Mouse (Mus musculus) intestine, embryonic 14.5 days (tissue): Measurements from ENCODE around the gene Gm49388. TPM values are rescaled to one million over a fixed set of nuclear protein-coding genes. Genes with fewer than 3 reads are reported as not detected.
A peak's percentile ranks its signal among the peaks of the same experiment; 100 is the strongest.

Experiments
- ATAC-seq: fragments of 200-750 bp; cut with Nextera tagmentation; replicated peaks from 2 replicates; pipeline ENCODE4 v1.8.0; 2017; ENCODE audit warnings: low read depth, moderate number of reproducible peaks, moderate TSS enrichment, moderate library complexity; ENCODE audit not compliant: low FRiP score, low TSS enrichment
- DNase-seq: peaks from one replicate; pipeline ENCODE4 v3.0.0-alpha.2; 2018; ENCODE audit warnings: low spot score
- H3K27ac ChIP-seq: fragments of 300-500 bp; sonication (generic); 2 replicates; pipeline ENCODE4 v1.5.1; 2014; ENCODE audit warnings: low read depth, mild to moderate bottlenecking, control low read depth
- H3K27me3 ChIP-seq: fragments of 300-500 bp; sonication (generic); replicated peaks from 2 replicates; pipeline ENCODE4 v1.6.1; 2014; ENCODE audit warnings: low read length, control low read depth; ENCODE audit not compliant: control insufficient read depth, insufficient read depth
- H3K36me3 ChIP-seq: fragments of 300-500 bp; sonication (generic); 2 replicates; pipeline ENCODE4 v1.6.1; 2014; ENCODE audit warnings: low read length, control low read depth; ENCODE audit not compliant: control insufficient read depth, insufficient read depth
- H3K4me1 ChIP-seq: fragments of 300-500 bp; sonication (generic); replicated peaks from 2 replicates; pipeline ENCODE4 v1.6.1; 2014; ENCODE audit warnings: low read length, control low read depth, mixed read lengths; ENCODE audit not compliant: control insufficient read depth, insufficient read depth
- H3K4me2 ChIP-seq: fragments of 300-500 bp; sonication (generic); 2 replicates; pipeline ENCODE4 v1.6.1; 2014; ENCODE audit warnings: low read length
- H3K4me3 ChIP-seq: fragments of 300-500 bp; sonication (generic); 2 replicates; pipeline ENCODE4 v1.5.1; 2014; ENCODE audit warnings: low read depth, low read length, control low read depth, mixed read lengths
- H3K9ac ChIP-seq: fragments of 300-500 bp; sonication (generic); 2 replicates; pipeline ENCODE4 v1.6.1; 2014; ENCODE audit warnings: mild to moderate bottlenecking, low read length
- H3K9me3 ChIP-seq: fragments of 300-500 bp; sonication (generic); 2 replicates; pipeline ENCODE4 v1.6.1; 2016; ENCODE audit warnings: low read length, control low read depth; ENCODE audit not compliant: control insufficient read depth
- WGBS: fragments of 180-500 bp; shearing (Covaris S2); extraction: QIAGEN DNeasy Blood & Tissue Kit; methylation state at CpG from one replicate; pipeline ENCODE4 v1.1.7; 2014; 5-methylcytosine and 5-hydroxymethylcytosine counted together
- polyA plus RNA-seq: library from polyadenylated mRNA; unstranded; fragments of >200 nt; fragmentation: Nextera tagmentation; extraction: Ambion mirVana; gene quantifications from 2 replicates; pipeline ENCODE4 v1.2.1, GENCODE M21; 2014

Gm49388 gene
- polyA plus RNA-seq, 1 experiment from 2014 or later = 0.43 TPM

DNA sequence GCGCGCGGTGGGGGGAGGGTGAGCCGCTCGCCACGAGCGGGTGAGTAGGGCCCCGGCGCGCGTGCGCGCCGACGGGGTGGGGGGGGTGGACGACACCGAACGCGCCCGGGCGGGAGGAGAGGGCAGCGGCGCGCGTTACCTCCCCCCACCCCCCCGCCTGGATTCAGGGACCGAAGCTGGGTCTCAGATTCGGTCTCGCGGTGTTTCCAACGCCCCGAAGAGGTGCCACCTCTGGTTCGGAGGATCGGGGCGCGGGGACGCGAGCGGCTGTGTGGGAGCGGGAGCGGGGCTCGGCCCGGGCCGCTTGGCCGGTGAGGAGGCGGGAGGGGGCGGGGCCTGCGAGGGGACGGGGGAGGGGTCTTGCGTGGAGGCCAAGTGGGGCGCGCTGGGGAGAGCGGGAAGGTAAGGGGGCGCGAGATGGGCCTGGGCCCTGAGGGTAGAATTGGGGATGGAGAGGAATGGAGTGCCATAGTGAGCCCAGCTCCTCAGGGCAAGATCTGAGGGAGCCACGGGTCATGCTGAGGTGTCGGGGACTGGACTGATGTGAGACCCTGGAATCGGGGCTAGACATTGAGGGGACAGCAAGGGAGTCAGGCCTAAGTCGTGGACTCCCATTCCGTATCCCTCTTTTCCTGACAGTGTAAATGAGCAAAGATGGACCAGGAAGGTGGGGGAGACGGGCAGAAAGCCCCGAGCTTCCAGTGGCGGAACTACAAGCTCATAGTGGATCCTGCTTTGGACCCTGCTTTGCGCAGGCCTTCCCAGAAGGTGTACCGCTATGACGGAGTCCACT lies 7.7 kb upstream of the Gm49388 start:
- peak overlapping the region; percentile 85 for H3K4me2 ChIP-seq
- H3K9ac ChIP-seq = peak overlapping the region; percentile 87

DNA sequence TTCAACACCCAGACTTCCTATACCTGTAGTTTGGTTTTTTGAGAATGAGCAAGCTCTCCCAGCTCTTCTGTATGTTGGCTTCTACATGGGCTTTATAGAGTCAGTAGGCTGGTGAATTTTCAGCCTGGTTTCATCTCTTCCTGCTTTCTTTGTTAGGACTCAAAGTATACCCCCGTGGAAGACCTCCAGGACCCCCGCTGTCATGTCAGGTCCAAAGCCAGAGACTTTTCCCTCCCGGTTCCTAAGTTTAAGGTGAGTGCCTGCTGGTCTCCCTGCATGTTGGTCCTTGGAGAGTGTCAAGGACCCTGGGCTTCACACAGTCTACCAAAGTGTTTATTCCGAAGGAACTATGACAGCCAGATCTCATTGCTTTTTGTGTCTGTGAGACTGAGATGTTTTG lies 7.1 kb upstream of the Gm49388 start:
- no peaks in the 10 kb centered on the region for H3K27me3 ChIP-seq
- H3K4me1 ChIP-seq = peaks cover 10% of the 10 kb centered on the region
- no peak overlapping the region for H3K27ac ChIP-seq
- peaks cover 49% of the 10 kb centered on the region for H3K36me3 ChIP-seq
- WGBS = 82% methylated on average over 4 of the region's 4 CpGs
- ATAC-seq (no peak), DNase-seq (no peak)
- H3K4me3 ChIP-seq = peak overlapping the region; percentile 87
- H3K9me3 ChIP-seq = no peaks in the 10 kb centered on the region
- peak overlapping the region; percentile 87 for H3K9ac ChIP-seq
- H3K4me2 ChIP-seq = peak overlapping the region; percentile 85

More for the DNA sequence above, 7.7 kb upstream of the Gm49388 start:
- Histone ChIP-seq H3K9me3 (no peaks in the 10 kb centered on the region), H3K27me3 (no peaks in the 10 kb centered on the region), H3K27ac (peak overlapping the region; percentile 97), H3K4me1 (peaks cover 10% of the 10 kb centered on the region), H3K4me3 (peak overlapping the region; percentile 87), H3K36me3 (peaks cover 44% of the 10 kb centered on the region)
- ATAC-seq (peak; percentile 33), DNase-seq (peak; percentile 86)
- 3% methylated on average over 54 of the region's 66 CpGs for WGBS

DNA sequence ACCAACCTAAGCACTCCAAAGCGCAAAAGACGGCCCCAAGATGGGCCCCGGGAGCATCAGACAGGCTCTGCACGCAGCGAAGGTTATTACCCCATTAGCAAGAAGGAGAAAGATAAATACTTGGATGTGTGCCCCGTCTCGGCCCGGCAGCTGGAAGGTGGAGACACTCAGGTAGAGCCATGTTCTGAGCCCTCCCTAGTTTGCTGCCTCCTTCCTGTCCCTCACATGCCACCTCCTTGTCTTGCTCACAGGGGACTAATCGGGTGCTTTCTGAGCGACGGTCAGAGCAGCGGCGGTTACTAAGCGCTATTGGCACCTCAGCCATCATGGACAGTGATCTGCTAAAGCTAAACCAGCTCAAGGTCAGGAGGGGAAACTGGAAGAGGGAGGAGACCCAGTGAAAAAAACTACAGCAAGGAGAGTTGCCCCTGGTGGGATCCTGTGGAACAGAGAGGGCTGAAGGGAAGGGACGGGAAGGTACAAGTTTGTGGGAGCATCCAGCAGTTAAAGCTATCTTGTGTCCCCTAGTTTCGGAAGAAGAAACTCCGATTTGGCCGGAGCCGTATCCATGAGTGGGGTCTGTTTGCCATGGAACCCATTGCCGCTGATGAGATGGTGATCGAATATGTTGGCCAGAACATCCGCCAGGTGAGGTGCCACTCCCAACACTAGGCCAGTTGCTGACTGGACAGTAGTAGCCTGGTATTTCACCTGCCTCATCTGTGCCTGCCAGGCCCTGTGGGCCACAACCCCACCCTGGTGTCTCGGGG lies 11.9 kb downstream of the Gm49388 start:
- H3K4me3 ChIP-seq = no peak overlapping the region
- 92% methylated on average over 23 of the region's 23 CpGs for WGBS
- ATAC-seq (no peak), DNase-seq (no peak)
- no peaks in the 10 kb centered on the region; the same call in 1 of the 2 replicates for H3K4me1 ChIP-seq
- no peak overlapping the region for H3K9ac ChIP-seq
- H3K27ac ChIP-seq = no peak overlapping the region
- H3K36me3 ChIP-seq = peaks cover 80% of the 10 kb centered on the region
- no peaks in the 10 kb centered on the region for H3K9me3 ChIP-seq
- H3K4me2 ChIP-seq = no peak overlapping the region
- no peaks in the 10 kb centered on the region for H3K27me3 ChIP-seq

DNA sequence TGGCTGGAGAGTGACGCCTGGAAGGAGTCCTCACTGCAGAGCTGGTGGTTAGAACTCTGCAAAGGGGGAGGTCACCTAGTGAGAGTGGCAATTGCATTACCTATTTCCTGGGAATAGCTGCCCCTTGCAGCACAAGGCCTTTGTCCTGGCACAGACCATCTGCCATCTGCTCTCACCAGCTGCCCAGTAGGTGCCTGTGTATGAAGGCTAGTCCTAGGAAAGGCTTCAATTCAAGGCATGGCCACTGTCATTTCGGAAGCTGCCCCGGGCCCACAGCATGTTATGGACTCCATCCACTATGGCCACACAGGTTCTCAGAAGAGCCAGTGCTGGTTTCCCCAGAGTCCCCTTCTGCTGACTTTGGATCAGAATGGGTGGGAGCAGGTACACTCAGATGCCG lies 13.2 kb downstream of the Gm49388 start:
- Histone ChIP-seq H3K4me2 (no peak overlapping the region), H3K4me1 (no peaks in the 10 kb centered on the region; the same call in 1 of the 2 replicates), H3K27ac (no peak overlapping the region), H3K9ac (no peak overlapping the region), H3K9me3 (no peaks in the 10 kb centered on the region), H3K4me3 (no peak overlapping the region), H3K27me3 (no peaks in the 10 kb centered on the region), H3K36me3 (peaks cover 75% of the 10 kb centered on the region)
- 90% methylated on average over 4 of the region's 4 CpGs for WGBS
- ATAC-seq (no peak), DNase-seq (no peak)

DNA sequence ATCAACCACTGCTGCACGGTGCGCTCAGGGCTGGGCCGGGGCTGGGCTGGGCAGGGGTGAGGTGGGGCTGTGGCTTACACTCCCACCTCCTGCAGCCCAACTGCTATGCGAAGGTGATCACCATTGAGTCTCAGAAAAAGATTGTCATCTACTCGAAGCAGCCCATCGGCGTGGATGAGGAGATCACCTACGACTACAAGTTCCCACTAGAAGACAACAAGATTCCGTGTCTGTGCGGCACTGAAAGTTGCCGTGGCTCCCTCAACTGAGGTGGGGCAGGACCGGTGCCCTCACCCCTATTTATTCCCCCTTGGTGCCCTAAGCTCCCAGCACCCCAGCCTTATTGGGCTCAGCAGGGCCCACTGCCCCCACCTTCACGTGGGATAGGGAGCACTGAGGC lies 13.8 kb downstream of the Gm49388 start:
- no peaks in the 10 kb centered on the region for H3K9me3 ChIP-seq
- DNase-seq (no peak), ATAC-seq (no peak)
- H3K4me2 ChIP-seq = no peak overlapping the region
- H3K36me3 ChIP-seq = peaks cover 69% of the 10 kb centered on the region
- H3K9ac ChIP-seq = no peak overlapping the region
- H3K27ac ChIP-seq = no peak overlapping the region
- no peaks in the 10 kb centered on the region for H3K27me3 ChIP-seq
- 92% methylated on average over 13 of the region's 13 CpGs for WGBS
- H3K4me1 ChIP-seq = no peaks in the 10 kb centered on the region; the same call in 1 of the 2 replicates
- no peak overlapping the region for H3K4me3 ChIP-seq

DNA sequence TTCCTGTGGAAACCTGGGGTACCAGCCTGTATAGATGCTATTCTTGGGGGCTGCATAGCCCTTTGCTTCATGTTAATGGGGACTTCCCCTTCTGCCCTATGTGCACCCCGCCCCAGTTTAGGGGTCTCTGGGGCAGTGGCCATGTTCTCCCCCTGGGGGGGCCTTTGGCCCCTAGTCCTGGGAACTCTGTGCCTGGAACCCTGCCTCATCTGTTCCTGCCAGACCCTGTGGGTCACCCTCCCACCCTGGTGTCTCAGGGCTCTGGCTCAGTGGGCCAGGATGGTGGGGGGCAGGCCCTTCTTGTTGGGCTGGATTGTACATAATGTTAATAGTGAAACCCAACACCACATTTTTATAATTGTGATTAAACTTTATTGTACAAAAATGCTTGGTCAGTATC lies 14.3 kb downstream of the Gm49388 start:
- H3K4me2 ChIP-seq = no peak overlapping the region
- ATAC-seq (no peak), DNase-seq (no peak)
- H3K36me3 ChIP-seq = peaks cover 66% of the 10 kb centered on the region
- no peaks in the 10 kb centered on the region for H3K27me3 ChIP-seq
- no peak overlapping the region for H3K27ac ChIP-seq
- H3K9ac ChIP-seq = no peak overlapping the region
- H3K4me3 ChIP-seq = no peak overlapping the region
- H3K4me1 ChIP-seq = no peaks in the 10 kb centered on the region; the same call in 1 of the 2 replicates
- H3K9me3 ChIP-seq = no peaks in the 10 kb centered on the region
- WGBS = 88% methylated on average over 1 of the region's 1 CpGs

DNA sequence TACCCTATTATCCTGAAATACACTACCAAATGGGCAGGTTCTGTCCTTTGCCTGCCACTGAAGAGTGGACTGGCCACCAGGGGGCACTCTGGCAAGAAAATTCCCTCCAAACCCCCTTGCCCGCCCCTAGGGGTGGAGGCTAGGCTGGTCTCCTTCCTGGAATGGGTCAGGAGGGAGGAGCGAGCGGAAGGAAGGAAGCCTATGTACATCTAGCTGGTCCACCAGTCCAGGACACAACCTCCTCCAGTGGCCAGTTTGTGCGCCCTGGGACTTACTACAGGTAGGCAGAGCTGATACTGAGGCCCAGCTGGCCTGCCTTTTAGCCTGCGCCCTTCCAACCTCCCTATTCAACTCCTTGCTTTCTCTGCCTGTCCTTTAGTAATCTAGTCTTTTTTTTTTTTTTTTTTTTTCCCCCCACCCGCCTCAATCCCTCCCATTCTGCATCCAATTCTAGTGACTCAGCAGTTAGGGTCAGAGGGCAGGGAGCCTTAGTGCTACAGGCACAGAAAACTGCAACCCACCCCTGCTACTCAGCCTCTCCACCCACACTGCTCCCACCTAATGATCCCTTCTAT lies 15.1 kb downstream of the Gm49388 start, which contains the start of gene Hsd3b7:
Gene Hsd3b7, plus strand, starts transcription at position 170 of the 575 bp plus-strand sequence.
- 27% methylated on average over 6 of the region's 6 CpGs for WGBS
- peak; percentile 88 for ATAC-seq
- no peaks in the 10 kb centered on the region for H3K27me3 ChIP-seq
- peak within 1 kb of the TSS; percentile 13 for H3K4me3 ChIP-seq
- H3K4me2 ChIP-seq = peak within 1 kb of the TSS; percentile 44
- H3K4me1 ChIP-seq = no peaks in the 10 kb centered on the region; the same call in 1 of the 2 replicates
- no peak within 1 kb of the TSS for H3K27ac ChIP-seq
- peaks cover 58% of the 10 kb centered on the region for H3K36me3 ChIP-seq
- H3K9me3 ChIP-seq = no peaks in the 10 kb centered on the region
- 0 out of 2 replicates have a peak within 1 kb of the TSS, but pooled peaks have one; percentile 29 for H3K9ac ChIP-seq
- DNase-seq = peak; percentile 97

DNA sequence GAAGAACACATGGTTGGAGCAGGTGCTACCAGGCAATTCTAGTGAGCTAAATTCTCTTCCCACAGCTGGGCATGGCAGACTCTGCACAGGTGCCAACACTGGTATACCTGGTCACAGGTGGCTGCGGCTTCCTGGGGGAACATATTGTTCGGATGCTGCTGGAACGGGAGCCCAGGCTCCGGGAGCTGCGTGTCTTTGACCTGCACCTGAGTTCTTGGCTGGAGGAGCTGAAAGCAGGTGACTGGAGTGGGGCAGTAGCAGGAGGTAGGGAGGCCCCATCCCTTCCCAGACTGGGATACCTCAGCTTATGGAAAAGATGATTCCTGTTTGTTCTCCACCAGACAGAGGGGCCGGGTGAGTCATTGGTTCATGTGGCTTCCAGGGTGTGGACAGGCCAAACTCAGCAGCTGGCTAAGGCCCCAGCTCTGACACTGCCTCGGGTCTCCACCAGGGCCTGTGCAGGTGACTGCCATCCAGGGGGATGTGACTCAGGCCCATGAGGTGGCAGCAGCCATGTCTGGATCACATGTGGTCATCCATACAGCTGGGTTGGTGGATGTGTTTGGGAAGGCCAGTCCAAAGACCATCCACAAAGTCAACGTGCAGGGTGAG lies 15.7 kb downstream of the Gm49388 start:
- ATAC-seq (peak; percentile 17; the same call in 1 of the 2 replicates), DNase-seq (no peak)
- H3K4me2 ChIP-seq = peak overlapping the region; percentile 44
- no peak overlapping the region for H3K27ac ChIP-seq
- peak overlapping the region; percentile 13; the same call in 1 of the 2 replicates for H3K4me3 ChIP-seq
- H3K27me3 ChIP-seq = no peaks in the 10 kb centered on the region
- 88% methylated on average over 8 of the region's 8 CpGs for WGBS
- no peaks in the 10 kb centered on the region for H3K9me3 ChIP-seq
- peaks cover 52% of the 10 kb centered on the region for H3K36me3 ChIP-seq
- no peak overlapping the region for H3K9ac ChIP-seq
- H3K4me1 ChIP-seq = no peaks in the 10 kb centered on the region; the same call in 1 of the 2 replicates
